Mouse (Mus musculus) limb, embryonic 13.5 days (tissue): ENCODE results near the gene H2al1k. TPM values are rescaled to one million over a fixed set of nuclear protein-coding genes. Genes with fewer than 3 reads are reported as not detected.
"Not testable (repeated sequence)": the region's sequence is repeated elsewhere in the genome, so short reads cannot be mapped to it uniquely, and the experiment has no call there.

Source experiments
- ATAC-seq: fragments of 200-750 bp; cut with Nextera tagmentation; 2 replicates; pipeline ENCODE4 v1.8.0; 2017; ENCODE audit warnings: low read depth, moderate number of reproducible peaks, moderate TSS enrichment; ENCODE audit not compliant: low FRiP score
- H3K27ac ChIP-seq: fragments of 300-500 bp; sonication (generic); 2 replicates; pipeline ENCODE4 v1.5.1; 2015; ENCODE audit warnings: inconsistent platforms, mild to moderate bottlenecking, moderate library complexity
- H3K27me3 ChIP-seq: fragments of 300-500 bp; sonication (generic); 2 replicates; pipeline ENCODE4 v1.6.1; 2015; ENCODE audit warnings: mild to moderate bottlenecking, inconsistent platforms
- H3K36me3 ChIP-seq: fragments of 300-500 bp; sonication (generic); 2 replicates; pipeline ENCODE4 v1.6.1; 2015; ENCODE audit warnings: inconsistent platforms, mild to moderate bottlenecking, moderate library complexity
- H3K4me1 ChIP-seq: fragments of 300-500 bp; sonication (generic); 2 replicates; pipeline ENCODE4 v1.6.1; 2015; ENCODE audit warnings: inconsistent platforms
- H3K4me2 ChIP-seq: fragments of 300-500 bp; sonication (generic); replicated peaks from 2 replicates; pipeline ENCODE4 v1.6.1; 2015; ENCODE audit warnings: inconsistent platforms, mild to moderate bottlenecking, moderate library complexity
- H3K4me3 ChIP-seq: fragments of 300-500 bp; sonication (generic); 2 replicates; pipeline ENCODE4 v1.5.1; 2015; ENCODE audit warnings: moderate library complexity, mild to moderate bottlenecking, inconsistent platforms
- H3K9ac ChIP-seq: fragments of 300-500 bp; sonication (generic); 2 replicates; pipeline ENCODE4 v1.6.1; 2015; ENCODE audit warnings: mild to moderate bottlenecking, inconsistent platforms
- H3K9me3 ChIP-seq: fragments of 300-500 bp; sonication (generic); 2 replicates; pipeline ENCODE4 v1.6.1; 2016; ENCODE audit warnings: inconsistent platforms
- WGBS: fragments of 180-500 bp; shearing (Covaris S2); methylation state at CpG from one replicate; pipeline ENCODE4 v1.1.7; 2015; 5-methylcytosine and 5-hydroxymethylcytosine counted together
- polyA plus RNA-seq: library from polyadenylated mRNA; unstranded; fragments of >200 nt; fragmentation: Nextera tagmentation; extraction: Ambion mirVana; gene quantifications from 2 replicates; pipeline ENCODE4 v1.2.1, GENCODE M21; 2015

Gene H2al1k
- not detected in 2 replicates for polyA plus RNA-seq

DNA sequence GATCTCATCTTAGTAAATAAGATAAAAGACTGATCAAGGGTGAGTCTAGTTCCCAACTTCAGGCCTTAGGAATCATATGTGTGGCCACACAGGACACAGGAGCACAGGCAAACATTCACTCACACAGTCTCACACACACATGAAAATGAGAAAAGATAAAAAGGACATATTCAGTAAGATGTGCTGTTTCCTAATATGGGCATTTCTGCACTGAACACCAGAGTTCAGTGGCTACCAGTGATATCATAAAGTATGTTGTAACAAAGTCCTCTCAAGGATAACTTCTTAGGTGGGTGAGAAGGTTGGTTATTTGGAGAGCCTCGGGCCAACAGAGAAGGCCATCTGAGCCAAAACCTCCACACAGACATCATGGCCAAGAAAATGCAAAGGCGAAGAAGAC is at the start of gene H2al1k:
Gene H2al1k (plus strand): TSS at position 301 of the 400 bp plus-strand sequence.
- no CpG with 5 or more reads among the region's 2 CpGs for WGBS
- H3K4me2 ChIP-seq, H3K9me3 ChIP-seq, H3K9ac ChIP-seq, H3K4me3 ChIP-seq, H3K4me1 ChIP-seq, ATAC-seq, H3K27ac ChIP-seq, H3K36me3 ChIP-seq, H3K27me3 ChIP-seq: not testable (repeated sequence)

DNA sequence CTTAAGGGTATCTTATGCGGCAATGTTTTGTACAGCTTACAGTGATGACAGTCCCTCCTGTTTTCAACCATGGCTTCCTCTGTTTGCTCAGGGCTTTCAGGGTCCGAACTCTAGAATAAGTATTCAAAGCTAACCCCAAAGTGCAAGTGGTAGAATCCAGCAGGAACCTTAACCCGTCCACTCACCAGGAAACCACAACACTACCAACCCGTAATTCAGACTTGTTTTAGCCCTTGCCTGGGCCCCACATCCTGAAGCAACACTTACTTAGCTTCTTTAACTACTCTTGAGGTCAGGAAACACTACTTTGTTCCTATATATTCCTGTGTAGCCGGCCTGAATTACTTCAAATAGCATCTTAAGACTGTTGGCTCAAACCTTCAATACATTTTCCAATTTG is 47.6 kb upstream of the H2al1k start:
- H3K36me3 ChIP-seq: no peaks in the 10 kb centered on the region
- WGBS: 72% methylated on average over 5 of the region's 5 CpGs
- no peak overlapping the region for H3K4me2 ChIP-seq
- no peaks in the 10 kb centered on the region for H3K27me3 ChIP-seq
- no peaks in the 10 kb centered on the region for H3K9me3 ChIP-seq
- no peak overlapping the region for H3K27ac ChIP-seq
- no peak for ATAC-seq
- no peak overlapping the region for H3K4me3 ChIP-seq
- H3K9ac ChIP-seq: no peak overlapping the region
- no peaks in the 10 kb centered on the region for H3K4me1 ChIP-seq

GRCm38 (mm10) chrX:9303455-9303854 is 47.0 kb upstream of the H2al1k start:
- no peaks in the 10 kb centered on the region for H3K36me3 ChIP-seq
- no peak overlapping the region for H3K4me3 ChIP-seq
- no peaks in the 10 kb centered on the region for H3K9me3 ChIP-seq
- no peak overlapping the region for H3K9ac ChIP-seq
- no peak for ATAC-seq
- no peak overlapping the region for H3K4me2 ChIP-seq
- H3K27ac ChIP-seq: no peak overlapping the region
- no peaks in the 10 kb centered on the region for H3K27me3 ChIP-seq
- no peaks in the 10 kb centered on the region for H3K4me1 ChIP-seq
- 75% methylated on average over 1 of the region's 1 CpGs for WGBS

DNA sequence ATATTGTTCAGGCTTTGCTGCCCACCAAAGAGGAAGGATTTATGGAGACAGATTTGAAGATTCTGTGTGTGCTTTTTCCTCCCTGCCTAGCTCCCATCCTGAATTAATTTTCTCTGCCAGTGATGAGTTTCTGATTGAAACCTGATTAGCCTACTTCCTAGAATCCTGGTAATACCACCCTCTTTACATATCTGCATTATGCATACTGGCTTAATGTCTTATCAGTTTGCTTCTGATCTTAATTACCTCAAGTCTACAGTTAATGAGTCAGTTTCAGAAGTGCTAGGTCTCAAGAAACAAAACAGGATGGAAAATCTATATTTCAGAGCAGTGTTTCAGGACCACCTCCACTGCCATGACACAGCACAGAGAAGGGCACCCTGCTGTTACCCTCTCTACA is 34.0 kb upstream of the H2al1k start:
- not testable (repeated sequence) for H3K9me3 ChIP-seq, H3K4me3 ChIP-seq, ATAC-seq, H3K9ac ChIP-seq, H3K27ac ChIP-seq, H3K4me2 ChIP-seq, H3K27me3 ChIP-seq, H3K4me1 ChIP-seq, H3K36me3 ChIP-seq

DNA sequence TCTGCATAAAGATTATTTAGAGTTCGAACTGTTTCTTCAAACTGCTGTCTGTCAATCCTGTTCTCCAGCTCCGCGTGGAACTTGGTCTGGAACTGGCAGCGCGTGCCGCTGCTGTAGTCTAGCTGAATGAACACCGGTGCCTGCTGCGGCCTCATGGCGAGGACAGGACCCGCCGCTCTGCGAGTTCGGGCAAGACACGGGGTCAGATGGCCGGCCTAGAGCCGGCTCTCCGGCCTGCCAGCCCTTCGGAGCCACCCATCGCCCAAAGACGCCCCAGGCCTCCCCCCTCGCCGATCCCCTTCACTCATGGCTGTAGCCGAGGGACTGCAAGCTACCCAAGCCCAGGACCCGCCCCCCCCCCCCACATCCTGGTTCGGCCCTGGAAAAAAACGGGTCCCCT is 22.5 kb upstream of the H2al1k start:
- not testable (repeated sequence) for ATAC-seq, H3K27me3 ChIP-seq, H3K4me1 ChIP-seq, H3K4me3 ChIP-seq, H3K9me3 ChIP-seq, H3K4me2 ChIP-seq, H3K9ac ChIP-seq, H3K27ac ChIP-seq, H3K36me3 ChIP-seq
- WGBS: 88% methylated on average over 16 of the region's 26 CpGs

GRCm38 (mm10) chrX:9332366-9332962 is 18.0 kb upstream of the H2al1k start:
- WGBS: 83% methylated on average over 12 of the region's 12 CpGs
- not testable (repeated sequence) for H3K27me3 ChIP-seq, H3K9ac ChIP-seq, H3K4me3 ChIP-seq, H3K4me2 ChIP-seq, H3K9me3 ChIP-seq, H3K27ac ChIP-seq, H3K36me3 ChIP-seq, ATAC-seq, H3K4me1 ChIP-seq

DNA sequence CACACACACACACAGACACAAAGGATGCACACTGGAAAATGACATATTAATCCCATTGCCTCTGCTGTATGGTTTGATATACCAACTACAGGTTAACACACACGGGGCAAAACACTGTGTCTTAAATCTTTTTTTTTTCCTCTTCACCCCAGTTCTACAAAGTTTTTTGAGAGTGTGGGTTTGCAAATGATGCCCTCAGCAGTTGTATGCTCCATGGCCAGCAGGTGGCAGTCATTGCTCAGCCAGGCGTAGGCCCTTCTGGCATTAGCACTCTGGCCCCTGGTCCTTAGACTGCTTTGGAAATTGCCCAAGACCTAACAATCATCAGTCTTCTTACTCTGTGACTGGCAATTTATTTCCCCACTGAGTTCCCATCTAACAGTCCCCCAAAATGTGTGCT is 17.4 kb upstream of the H2al1k start:
- ATAC-seq, H3K9me3 ChIP-seq, H3K36me3 ChIP-seq, H3K4me2 ChIP-seq, H3K27me3 ChIP-seq, H3K9ac ChIP-seq, H3K4me1 ChIP-seq, H3K27ac ChIP-seq, H3K4me3 ChIP-seq: not testable (repeated sequence)
- 42% methylated on average over 2 of the region's 2 CpGs for WGBS

GRCm38 (mm10) chrX:9334996-9335395 is 15.4 kb upstream of the H2al1k start:
- H3K4me1 ChIP-seq, H3K36me3 ChIP-seq, H3K4me2 ChIP-seq, H3K27me3 ChIP-seq, H3K4me3 ChIP-seq, H3K27ac ChIP-seq, ATAC-seq, H3K9ac ChIP-seq, H3K9me3 ChIP-seq: not testable (repeated sequence)
- 62% methylated on average over 1 of the region's 1 CpGs for whole genome bisulfite sequencing

GRCm38 (mm10) chrX:9374012-9374411 is 23.6 kb downstream of the H2al1k start:
- not testable (repeated sequence) for ATAC-seq, H3K9me3 ChIP-seq, H3K4me2 ChIP-seq, H3K36me3 ChIP-seq, H3K4me3 ChIP-seq, H3K27me3 ChIP-seq, H3K27ac ChIP-seq, H3K9ac ChIP-seq, H3K4me1 ChIP-seq
- 46% methylated on average over 2 of the region's 2 CpGs for WGBS

- H3K4me3 ChIP-seq, H3K4me2 ChIP-seq, H3K9me3 ChIP-seq, H3K9ac ChIP-seq, ATAC-seq, H3K4me1 ChIP-seq, H3K36me3 ChIP-seq, H3K27ac ChIP-seq, H3K27me3 ChIP-seq: not testable (repeated sequence)
These were observed 25.5 kb downstream of the H2al1k start for GRCm38 (mm10) chrX:9375927-9376326.

Other genes with a start within 250 kb of the H2al1k start
- gene 4930402K13Rik, start 246.1 kb upstream of the H2al1k start, polyA plus RNA-seq: not detected in 2 replicates
- 0.87 and 1.1 TPM in 2 replicates for gene Lancl3, start 150.7 kb upstream of the H2al1k start, polyA plus RNA-seq
- gene Gm14862, start 93.7 kb upstream of the H2al1k start, polyA plus RNA-seq: 0.23 TPM in 1 of 2 replicates, not detected in the other
- gene Xk, start 77.9 kb upstream of the H2al1k start, polyA plus RNA-seq: 0.92 and 1.0 TPM in 2 replicates
- gene H2al1m, start 66.9 kb upstream of the H2al1k start, polyA plus RNA-seq: 0.29 TPM in 1 of 2 replicates, not detected in the other
- 2.0 and 2.2 TPM in 2 replicates for gene Cybb, start 137.1 kb downstream of the H2al1k start, polyA plus RNA-seq
- not detected in 2 replicates for gene H2al1o, start 221.8 kb downstream of the H2al1k start, polyA plus RNA-seq